Mouse (Mus musculus) neutrophil, adult 65 days (primary cell): ENCODE data around the gene 4930544G11Rik. TPM values are rescaled to one million over a fixed set of nuclear protein-coding genes. Genes with fewer than 3 reads are reported as not detected.

Experiments used
- total RNA-seq: library from RNA; stranded (reverse); gene quantifications from 2 replicates; pipeline ENCODE4 v1.2.4, GENCODE M21; 2023

Gene 4930544G11Rik
- not detected in 2 replicates for total RNA-seq

GRCm38 (mm10) chr6:65952309-65952708 lies at the start of gene 4930544G11Rik:
Gene 4930544G11Rik, plus strand, starts transcription at chr6:65952609.

Other genes with a start within 250 kb of the 4930544G11Rik start
- 0.75 and 1.2 TPM in 2 replicates for gene Prdm5, start 173.6 kb upstream of the 4930544G11Rik start, total RNA-seq